Mouse (Mus musculus): ENCODE measurements around the gene Pex11b.
"Not testable (repeated sequence)": the region's sequence is repeated elsewhere in the genome, so short reads cannot be mapped to it uniquely, and the experiment has no call there.

Pex11b gene

GRCm38 (mm10) chr3:96623201-96623600, 12.0 kb upstream of the Pex11b start:
- no peak for DNase-seq (ENCODE audit: low read depth)

GRCm38 (mm10) chr3:96629729-96630600, 5.2 kb upstream of the Pex11b start, which contains the start of gene Rbm8a:
Rbm8a (plus strand) TSS chr3:96629933.
- peak; percentile 99 for DNase-seq (ENCODE audit: low read depth)

GRCm38 (mm10) chr3:96632058-96632457, 3.1 kb upstream of the Pex11b start:
- DNase-seq (ENCODE audit: low read depth): no peak

- DNase-seq (ENCODE audit: low read depth): no peak
Observed at GRCm38 (mm10) chr3:96634015-96634414, 1.2 kb upstream of the Pex11b start.

- no peak for DNase-seq (ENCODE audit: low read depth)
Observed at GRCm38 (mm10) chr3:96635906-96636305, 730 bp downstream of the Pex11b start.

- peak; percentile 37 for DNase-seq (ENCODE audit: low read depth)
Observed at GRCm38 (mm10) chr3:96636448-96636847, 1.3 kb downstream of the Pex11b start.

GRCm38 (mm10) chr3:96639219-96639618, 4.0 kb downstream of the Pex11b start:
- DNase-seq (ENCODE audit: low read depth): peak; percentile 81

- peak; percentile 46 for DNase-seq (ENCODE audit: low read depth)
Observed at GRCm38 (mm10) chr3:96645018-96645649, 10.0 kb downstream of the Pex11b start, which contains the start of gene Itga10. Itga10 (plus strand) TSS chr3:96645584.

GRCm38 (mm10) chr3:96647365-96647764, 12.2 kb downstream of the Pex11b start:
- DNase-seq (ENCODE audit: low read depth): no peak

GRCm38 (mm10) chr3:96660901-96661300, 25.7 kb downstream of the Pex11b start:
- DNase-seq (ENCODE audit: low read depth): no peak

GRCm38 (mm10) chr3:96662731-96663316, 27.6 kb downstream of the Pex11b start:
- DNase-seq (ENCODE audit: low read depth): no peak

- DNase-seq (ENCODE audit: low read depth): peak; percentile 76
Observed at GRCm38 (mm10) chr3:96663432-96664239, 28.5 kb downstream of the Pex11b start.

- DNase-seq (ENCODE audit: low read depth): not testable (repeated sequence)
Observed at GRCm38 (mm10) chr3:96665732-96666363, 30.7 kb downstream of the Pex11b start.

GRCm38 (mm10) chr3:96666916-96667315, 31.7 kb downstream of the Pex11b start:
- DNase-seq (ENCODE audit: low read depth): no peak

GRCm38 (mm10) chr3:96667316-96667715, 32.1 kb downstream of the Pex11b start:
- DNase-seq (ENCODE audit: low read depth): peak; percentile 71

- DNase-seq (ENCODE audit: low read depth): peak; percentile 17
Observed at GRCm38 (mm10) chr3:96668424-96669067, 33.4 kb downstream of the Pex11b start.

GRCm38 (mm10) chr3:96669727-96670468, 34.7 kb downstream of the Pex11b start, which contains the start of gene Ankrd35:
Ankrd35 (plus strand) TSS chr3:96670131.
- DNase-seq (ENCODE audit: low read depth): peak; percentile 95

GRCm38 (mm10) chr3:96671519-96671918, 36.3 kb downstream of the Pex11b start:
- DNase-seq (ENCODE audit: low read depth): no peak

GRCm38 (mm10) chr3:96673514-96673913, 38.3 kb downstream of the Pex11b start:
- DNase-seq (ENCODE audit: low read depth): no peak

- no peak for DNase-seq (ENCODE audit: low read depth)
Observed at GRCm38 (mm10) chr3:96674442-96674841, 39.3 kb downstream of the Pex11b start.
